Mouse (Mus musculus) adrenal gland, adult 2 months (tissue): ENCODE measurements around the gene Ipcef1. TPM values are rescaled to one million over a fixed set of nuclear protein-coding genes. Genes with fewer than 3 reads are reported as not detected.
A peak's percentile ranks its signal among the peaks of the same experiment; 100 is the strongest.

Source experiments
- DNase-seq: peaks from one replicate; pipeline ENCODE4 v3.0.0; 2021
- long read RNA-seq: library from polyadenylated mRNA; stranded (forward); transcript quantifications from one replicate; pipeline ENCODE4 v2.0.0, GENCODE M21; 2021
- polyA plus RNA-seq: library from polyadenylated mRNA; depleted of rRNA; stranded (reverse); fragments of >200 nt; gene quantifications from 2 replicates; pipeline ENCODE4 v1.2.3, GENCODE M21; 2012; rRNA removed
- total RNA-seq, 2 experiments: library from RNA; stranded (reverse); gene quantifications; 2 replicates each; pipeline ENCODE4 v1.2.3; 2021

The Ipcef1 gene
- total RNA-seq (under 1 TPM; 0.35 TPM), polyA plus RNA-seq (0.02 and 0.03 TPM in 2 replicates)
- long read RNA-seq = 0 reads

DNA sequence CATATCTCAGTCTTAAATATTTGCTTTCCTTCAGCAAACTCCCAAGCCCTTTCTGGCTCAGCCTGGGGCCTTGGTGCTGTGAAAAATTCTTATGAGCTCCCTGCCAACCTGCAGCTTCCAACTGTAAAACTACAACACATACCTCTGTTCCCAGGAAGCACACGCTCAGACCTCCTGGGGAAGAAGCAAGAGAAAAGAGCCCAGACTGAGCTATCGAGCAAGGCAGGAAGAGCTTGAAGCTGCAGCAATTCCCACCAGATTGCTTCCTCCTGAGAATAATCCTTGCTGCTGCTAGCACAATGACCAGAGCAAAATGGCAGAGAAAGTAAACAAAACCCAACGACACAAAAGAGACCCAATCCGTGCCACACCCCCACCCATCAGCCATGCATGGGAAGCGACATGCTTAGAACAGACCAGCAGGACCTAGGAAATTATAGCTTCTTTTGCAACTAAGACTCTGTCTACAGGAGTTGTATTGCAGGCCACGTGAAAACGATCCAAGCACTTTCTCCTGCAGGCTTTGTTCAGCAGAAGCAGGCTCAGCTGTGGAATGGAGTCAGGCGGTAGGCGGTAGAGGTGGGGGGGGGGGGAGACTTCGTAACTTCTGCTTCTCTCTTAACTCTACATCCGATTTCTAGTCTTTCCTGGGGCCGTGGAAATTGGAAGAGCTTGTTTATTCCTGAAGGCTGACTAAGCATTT lies at the start of gene Ipcef1:
Ipcef1 (minus strand) TSS at position 164 of the 703 bp plus-strand sequence.
- DNase-seq = no peak

DNA sequence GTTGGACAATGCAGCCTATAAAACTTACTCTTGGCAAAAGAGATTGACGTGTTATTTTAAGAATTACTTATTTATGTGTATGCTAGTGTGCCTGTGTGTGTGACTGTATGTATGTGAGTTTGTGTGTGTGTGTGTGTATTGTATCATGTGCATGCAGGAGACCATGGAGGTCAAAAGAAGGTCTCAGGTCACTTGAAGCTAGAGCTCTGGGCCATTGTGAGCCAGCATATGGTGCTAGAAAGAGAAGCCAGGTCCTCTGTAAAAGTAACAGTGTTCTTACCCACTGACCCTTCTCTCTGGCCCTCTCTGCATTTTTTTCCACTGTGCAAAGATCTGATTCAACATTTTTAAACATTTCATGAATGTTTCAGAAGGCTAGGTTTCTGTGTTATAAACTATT lies 25.7 kb upstream of the Ipcef1 start:
- no peak for DNase-seq

- no peak for DNase-seq
Measured at GRCm38 (mm10) chr10:7077389-7077808, 25.1 kb upstream of the Ipcef1 start.

DNA sequence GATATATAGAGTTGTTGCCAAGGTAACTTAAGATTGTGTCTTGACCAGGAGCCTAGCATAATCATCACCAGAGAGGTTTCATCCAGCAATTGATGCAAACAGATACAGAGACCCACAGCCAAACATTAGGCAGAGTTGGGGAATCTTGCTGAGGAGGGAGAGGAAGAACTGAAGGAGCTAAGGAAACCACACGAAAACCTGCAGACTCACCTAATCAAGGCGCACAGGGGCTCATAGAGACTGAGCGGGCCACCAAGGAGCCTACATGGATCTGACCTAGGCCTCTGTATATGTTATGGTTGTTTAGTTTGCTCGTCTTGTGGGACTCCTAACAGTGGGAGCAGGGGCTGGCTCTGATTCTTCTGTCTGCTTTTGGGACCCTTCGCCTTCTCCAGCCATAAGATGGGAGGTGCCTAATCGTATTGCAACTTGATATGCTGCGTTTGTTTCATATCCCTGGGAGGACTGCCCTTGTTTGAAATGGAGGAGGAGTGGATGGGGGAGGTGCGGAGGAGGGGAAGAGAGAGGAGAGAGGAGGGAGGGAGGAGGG lies 24.5 kb upstream of the Ipcef1 start:
- no peak for DNase-seq

DNA sequence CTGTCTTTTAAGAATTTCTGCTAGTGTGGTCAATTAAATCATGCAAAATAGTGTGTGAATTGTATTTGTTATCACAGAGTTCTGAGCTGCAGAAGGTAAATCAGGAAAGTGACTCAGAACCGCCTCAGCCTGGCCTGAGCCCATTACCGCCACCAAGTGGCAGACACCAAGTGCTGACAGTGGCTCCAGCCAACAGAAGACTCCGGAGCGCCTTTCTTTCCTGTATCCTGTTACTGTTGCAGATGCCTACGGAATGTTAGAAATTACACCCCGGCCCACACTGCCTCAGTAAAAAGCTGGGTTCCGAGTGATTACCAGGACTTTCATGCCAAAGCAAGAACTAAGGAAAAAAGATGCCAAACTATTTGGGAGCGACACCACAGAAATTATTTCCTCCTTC lies 23.9 kb upstream of the Ipcef1 start:
- DNase-seq = peak; percentile 77

DNA sequence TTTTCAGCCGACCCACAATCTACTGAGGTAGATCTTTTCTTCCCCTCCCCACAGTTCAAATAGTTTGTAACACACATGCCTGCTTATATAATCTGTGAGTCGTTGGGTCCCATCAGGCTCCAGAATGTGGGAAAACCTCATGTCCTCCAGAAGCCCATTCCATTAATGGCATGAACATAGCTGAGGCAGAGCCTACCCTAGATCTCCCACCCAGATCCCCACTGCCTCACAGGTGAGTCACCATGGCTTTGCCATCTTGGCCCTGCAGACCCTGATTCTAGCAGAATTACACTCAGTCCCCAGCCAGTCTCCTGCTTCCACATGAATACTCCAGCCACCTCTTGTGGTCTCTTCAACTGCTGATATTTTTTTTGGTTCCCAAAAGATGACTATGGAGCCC lies 23.4 kb upstream of the Ipcef1 start:
- DNase-seq = no peak

GRCm38 (mm10) chr10:7074231-7074630 lies 22.0 kb upstream of the Ipcef1 start:
- no peak for DNase-seq

- DNase-seq = no peak
Measured at GRCm38 (mm10) chr10:7070924-7071323, 18.6 kb upstream of the Ipcef1 start.

DNA sequence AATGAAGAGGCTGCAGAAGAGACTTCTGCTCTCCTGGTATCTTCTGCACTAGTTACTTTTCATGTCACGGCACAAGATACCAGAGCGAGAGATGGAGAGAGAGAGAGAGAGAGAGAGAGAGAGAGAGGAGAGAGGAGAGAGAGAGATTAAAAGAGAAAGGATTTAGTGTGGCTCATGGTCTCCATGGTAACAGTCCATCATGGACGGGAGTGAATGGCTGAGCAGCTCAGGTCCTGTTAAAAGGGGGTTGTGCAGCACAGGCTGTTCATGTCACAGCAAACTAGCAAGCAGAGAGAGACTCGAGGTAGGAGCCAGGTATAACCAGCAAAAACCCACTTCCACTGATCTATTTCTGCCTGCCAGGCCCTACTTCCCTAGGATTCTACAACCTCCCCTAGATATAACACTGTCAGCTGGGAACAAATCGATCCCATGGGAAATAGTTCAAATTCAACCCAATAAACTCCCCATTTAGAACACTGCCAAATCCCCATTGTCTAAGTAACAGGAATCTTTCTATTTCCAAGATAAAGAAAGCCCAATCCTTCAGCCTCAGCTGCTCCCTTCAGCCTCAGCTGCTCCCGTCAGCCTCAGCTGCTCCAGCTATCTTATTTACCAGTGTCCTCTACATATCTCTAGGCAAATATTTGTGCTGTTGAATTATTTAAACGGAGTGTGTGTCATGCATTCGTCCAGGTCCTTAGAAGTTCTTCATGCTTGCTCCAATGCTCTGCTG lies 18.0 kb upstream of the Ipcef1 start:
- DNase-seq = no peak

DNA sequence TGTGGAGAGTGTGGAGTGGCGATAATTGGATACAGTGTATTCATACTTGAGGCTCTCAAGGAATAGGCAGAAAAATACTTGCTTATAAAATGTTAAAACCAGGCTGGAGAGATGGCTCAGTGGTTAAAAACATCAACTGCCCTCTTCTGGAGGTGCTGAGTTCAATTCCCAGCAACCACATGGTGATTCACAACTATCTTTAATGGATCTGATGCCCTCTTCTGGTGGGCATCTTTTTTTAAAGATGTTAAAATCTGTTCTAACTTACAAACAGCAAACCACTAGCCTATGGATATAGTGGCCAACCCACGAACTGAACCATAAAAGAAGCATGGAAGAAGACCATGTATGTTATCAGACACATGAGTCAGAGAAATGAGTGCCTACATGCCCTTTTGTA lies 16.8 kb upstream of the Ipcef1 start:
- no peak for DNase-seq

DNA sequence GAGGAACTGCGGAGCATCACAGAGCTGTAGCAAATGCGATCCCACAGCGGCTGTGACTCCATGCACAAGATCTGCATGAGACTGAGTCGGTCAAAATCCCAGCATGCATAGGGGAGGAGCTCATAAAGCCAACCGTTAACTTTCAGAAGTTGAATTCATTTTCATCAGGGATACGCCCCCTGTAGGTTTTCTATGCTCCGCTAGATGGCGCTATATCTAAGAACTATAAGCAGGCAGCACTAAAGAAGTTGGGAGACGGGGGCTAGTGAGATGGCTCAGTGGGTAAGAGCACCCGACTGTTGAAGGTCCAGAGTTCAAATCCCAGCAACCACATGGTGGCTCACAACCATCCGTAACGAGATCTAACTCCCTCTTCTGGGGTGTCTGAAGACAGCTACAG lies 16.3 kb upstream of the Ipcef1 start:
- DNase-seq = no peak

- DNase-seq = no peak
Measured at GRCm38 (mm10) chr10:7063752-7064457, 11.6 kb upstream of the Ipcef1 start.

DNA sequence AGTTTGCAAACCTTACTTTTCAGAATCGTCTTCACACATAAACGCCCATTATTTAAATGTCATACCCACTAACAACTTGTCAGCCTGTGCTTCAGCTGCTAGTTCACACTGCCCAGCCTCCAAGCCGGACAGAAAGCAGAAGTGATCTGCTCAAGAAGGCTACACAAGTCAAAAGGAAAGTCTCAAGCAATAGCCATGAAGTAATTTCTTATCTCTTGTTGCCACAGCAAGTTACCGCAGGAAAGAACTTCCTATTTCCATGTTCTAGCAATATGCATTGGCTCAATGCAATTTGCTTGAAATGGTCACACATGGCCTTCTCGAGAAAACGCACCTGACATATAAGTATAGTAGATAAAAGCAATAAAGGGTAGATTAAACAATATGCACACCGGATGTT lies 10.7 kb upstream of the Ipcef1 start:
- DNase-seq = no peak

GRCm38 (mm10) chr10:7060326-7060725 lies 8.0 kb upstream of the Ipcef1 start:
- no peak for DNase-seq

- DNase-seq = peak; percentile 41
Measured at GRCm38 (mm10) chr10:7057546-7057945, 5.3 kb upstream of the Ipcef1 start.

GRCm38 (mm10) chr10:7054560-7055205 lies 2.4 kb upstream of the Ipcef1 start:
- DNase-seq = no peak

- no peak for DNase-seq
Measured at GRCm38 (mm10) chr10:7049901-7050300, 2.4 kb downstream of the Ipcef1 start.

- no peak for DNase-seq
Measured at GRCm38 (mm10) chr10:7047919-7048291, 4.4 kb downstream of the Ipcef1 start.

DNA sequence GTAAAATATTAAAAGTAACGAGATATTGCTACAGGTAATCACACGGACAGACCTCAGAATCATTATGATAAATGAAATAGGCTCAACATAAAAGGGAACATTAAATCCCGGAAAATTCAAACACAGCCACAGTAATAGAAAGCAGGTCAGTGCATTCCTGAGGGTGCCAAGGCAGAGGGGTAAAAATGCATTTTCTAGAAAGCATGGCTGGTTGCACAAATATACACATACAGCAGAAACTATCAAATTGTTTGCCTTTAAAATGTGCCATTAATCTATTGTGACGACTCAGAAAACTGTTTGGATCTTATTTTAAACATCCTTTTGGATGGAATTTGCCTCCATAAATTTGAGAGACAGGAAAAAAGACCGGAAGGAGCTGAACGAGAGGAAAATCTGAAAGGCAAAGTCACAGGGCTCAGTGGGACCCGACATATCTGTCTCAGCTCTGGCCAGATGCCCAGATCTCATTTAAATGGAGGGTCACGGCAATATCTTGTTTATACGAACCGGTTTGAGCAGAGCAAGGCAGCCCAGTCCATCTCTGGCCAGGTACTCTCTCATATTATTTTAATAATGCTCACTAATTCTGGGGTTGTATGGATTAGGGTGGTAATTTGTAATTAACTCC lies 4.9 kb downstream of the Ipcef1 start:
- no peak for DNase-seq

- no peak for DNase-seq
Measured at GRCm38 (mm10) chr10:7043896-7044295, 8.4 kb downstream of the Ipcef1 start.

GRCm38 (mm10) chr10:7041032-7041431 lies 11.2 kb downstream of the Ipcef1 start:
- DNase-seq = no peak

- no peak for DNase-seq
Measured at GRCm38 (mm10) chr10:7037194-7037593, 15.1 kb downstream of the Ipcef1 start.
